Mouse (Mus musculus) kidney, postnatal 36 days (tissue): ENCODE results near the gene Memo1.
A peak's percentile ranks its signal among the peaks of the same experiment; 100 is the strongest.
"Not testable (repeated sequence)": the region's sequence is repeated elsewhere in the genome, so short reads cannot be mapped to it uniquely, and the experiment has no call there.

ENCODE experiments used
- DNase-seq, 2 experiments: peaks; one replicate each; pipeline ENCODE4 v3.0.0; 2021 to 2022; ENCODE audit warnings: mixed read lengths in 2 of 2

Memo1 gene

DNA sequence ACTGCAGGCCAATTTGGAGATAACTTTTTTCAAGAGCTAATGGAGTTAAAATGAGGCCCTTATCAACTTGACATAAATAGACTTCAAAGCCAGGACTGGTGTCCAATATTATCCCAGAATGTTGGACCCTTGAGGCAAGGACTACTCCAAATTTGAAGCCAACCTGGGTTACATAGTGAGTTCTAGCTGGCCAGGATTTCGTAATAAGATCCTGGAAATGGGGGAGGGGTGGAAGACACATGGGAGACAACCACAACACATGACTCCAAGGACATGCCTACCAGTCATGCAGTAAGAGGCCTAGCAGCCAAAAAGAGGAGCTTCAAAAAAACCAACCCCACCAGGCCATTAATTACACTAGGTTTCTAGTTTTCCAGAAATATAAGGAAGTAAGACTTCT is 50.0 kb downstream of the Memo1 start:
- no peak for DNase-seq

DNA sequence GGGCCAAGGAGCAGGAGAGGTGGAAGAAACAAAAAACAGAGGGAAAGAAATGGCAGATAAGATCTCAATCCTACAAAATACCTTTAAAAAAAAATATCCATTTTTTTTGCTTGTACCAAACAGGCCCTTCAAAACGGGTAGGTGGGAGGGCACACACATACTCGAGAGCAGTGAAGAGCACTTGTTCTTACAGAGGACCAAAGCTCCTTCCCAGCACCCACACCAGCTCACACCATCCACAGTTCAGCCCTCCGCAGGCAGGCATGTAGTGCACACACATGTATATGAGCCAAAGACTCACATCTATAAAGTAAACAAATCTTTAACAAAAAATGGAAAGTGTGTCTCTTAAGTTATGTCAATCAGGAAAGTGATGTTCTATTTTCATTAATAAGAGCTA is 52.5 kb downstream of the Memo1 start:
- DNase-seq: no peak

GRCm38 (mm10) chr17:74240322-74240721 is 55.0 kb downstream of the Memo1 start:
- no peak for DNase-seq

DNA sequence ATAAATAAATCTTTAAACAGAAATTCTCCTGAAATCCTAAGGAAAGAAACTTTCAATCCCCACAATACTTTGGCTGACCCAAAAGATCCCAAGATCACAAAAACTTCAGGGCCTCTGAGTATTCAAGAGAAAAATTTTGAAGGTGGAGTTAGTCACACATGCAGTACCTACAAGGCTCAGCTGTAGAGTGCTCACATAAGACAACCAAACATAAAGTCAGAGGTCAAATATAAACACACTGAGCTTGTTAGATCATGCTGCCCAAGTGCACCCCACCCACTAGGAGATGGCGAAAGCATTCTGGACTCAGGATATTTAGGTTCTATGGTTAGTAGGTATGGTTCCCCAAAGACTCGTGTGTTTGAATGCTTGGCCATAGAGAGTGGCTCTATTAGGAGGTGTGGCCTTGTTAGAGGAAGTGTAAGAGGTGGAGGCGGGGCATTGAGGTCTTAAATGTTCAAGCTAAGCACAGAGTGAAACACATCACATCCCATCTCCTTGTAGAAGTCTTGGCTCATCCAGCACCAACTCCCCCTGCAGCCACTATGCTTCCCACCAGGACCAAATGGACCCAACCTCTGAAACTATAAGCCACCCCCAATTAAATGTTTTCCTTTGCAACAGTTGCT is 67.1 kb downstream of the Memo1 start:
- no peak for DNase-seq

DNA sequence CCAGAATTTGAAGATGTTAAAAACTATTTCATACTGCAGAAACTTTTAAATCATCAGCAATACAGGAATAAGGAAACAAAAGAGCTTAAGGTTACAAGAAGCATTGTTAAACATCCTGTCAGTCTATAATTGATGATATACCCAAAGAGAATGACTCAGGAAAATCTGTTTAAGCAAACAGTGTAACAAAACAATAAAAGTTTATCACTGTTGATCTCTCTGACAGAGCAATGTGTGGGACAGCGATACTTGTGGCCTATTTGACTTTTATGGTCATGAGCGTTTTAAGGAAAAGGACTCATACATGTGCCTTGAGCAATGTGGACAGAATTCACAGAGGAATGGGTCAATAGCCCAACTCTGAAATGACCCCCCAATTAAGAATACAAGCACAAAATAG is 78.0 kb downstream of the Memo1 start:
- no peak for DNase-seq

GRCm38 (mm10) chr17:74212831-74213524 is 82.3 kb downstream of the Memo1 start:
- DNase-seq: not testable (repeated sequence)

DNA sequence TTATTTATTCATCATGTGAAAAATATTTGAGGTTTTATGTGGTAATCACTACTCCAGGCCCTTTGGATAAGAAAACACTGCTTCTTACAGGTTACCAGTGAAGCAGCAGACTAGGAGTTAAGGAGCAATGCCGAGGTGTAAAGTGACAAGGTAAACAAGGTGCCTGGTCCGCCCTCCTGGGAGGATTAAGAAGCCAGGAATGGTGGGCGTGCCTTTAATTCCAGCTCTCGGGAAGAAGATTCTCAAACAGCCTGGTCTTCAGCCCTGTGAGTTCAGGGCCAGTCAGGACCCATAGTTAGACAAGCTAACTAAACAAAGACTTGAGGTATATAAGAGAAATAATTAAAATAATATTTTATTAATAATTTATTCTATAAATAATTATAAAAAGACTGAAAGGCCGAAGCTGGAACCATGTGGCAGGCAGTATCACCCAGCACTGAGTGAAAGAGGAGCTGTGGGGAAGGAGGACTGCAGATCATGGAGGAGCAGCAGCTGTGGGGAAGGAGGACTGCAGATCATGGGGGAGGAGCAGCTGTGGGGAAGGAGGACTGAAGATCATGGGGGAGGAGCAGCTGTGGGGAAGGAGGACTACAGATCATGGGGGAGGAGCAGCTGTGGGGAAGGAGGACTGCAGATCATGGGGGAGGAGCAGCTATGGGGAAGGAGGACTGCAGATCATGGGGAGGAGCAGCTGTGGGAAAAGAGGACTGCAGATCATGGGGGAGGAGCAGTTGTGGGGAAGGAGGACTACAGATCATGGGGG is 86.0 kb downstream of the Memo1 start:
- no peak for DNase-seq

GRCm38 (mm10) chr17:74195943-74196342 is 99.4 kb downstream of the Memo1 start:
- DNase-seq: peak in 1 of 2 experiments; percentile 6

DNA sequence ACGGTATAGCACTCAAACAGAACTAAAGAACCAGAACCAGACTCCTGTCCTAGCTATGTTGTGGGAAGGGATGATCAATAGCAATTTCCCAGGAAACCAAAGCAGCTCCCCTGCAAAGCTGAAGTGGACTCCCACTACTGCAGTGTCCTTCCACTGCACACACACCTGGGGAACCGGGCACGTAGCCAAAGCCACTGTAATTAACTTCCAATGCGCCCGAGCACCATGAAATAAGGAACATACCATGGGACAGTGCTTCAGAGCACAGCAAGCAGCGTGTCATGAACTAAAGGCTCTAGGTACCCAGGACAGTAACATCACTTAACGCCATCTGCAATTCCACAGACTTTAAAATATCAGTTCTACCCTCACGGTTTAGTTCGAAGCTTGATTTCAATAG is 100.6 kb downstream of the Memo1 start:
- DNase-seq: peak; percentile 27 to 65

DNA sequence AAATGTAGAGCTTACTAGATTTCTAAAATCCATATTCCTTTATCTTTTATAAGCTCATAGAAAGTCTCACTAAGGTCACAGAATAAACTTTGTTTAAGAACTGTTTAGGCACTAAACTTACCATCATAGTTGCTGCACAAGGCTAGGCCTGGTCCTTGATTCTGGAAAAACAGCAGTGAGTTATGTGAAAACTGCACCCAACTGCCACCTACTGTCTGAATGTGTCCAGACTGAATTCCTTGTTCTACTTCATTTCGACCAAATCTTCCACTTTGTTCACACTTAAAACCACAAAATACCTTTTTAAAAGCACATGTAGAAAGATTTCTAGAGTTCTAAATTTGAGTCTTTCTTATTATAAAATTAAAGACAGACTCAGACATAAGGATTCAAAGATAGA is 101.9 kb downstream of the Memo1 start:
- peak in 1 of 2 experiments; percentile 34 for DNase-seq

- no peak for DNase-seq
These were observed 103.9 kb downstream of the Memo1 start for GRCm38 (mm10) chr17:74191446-74191845.

DNA sequence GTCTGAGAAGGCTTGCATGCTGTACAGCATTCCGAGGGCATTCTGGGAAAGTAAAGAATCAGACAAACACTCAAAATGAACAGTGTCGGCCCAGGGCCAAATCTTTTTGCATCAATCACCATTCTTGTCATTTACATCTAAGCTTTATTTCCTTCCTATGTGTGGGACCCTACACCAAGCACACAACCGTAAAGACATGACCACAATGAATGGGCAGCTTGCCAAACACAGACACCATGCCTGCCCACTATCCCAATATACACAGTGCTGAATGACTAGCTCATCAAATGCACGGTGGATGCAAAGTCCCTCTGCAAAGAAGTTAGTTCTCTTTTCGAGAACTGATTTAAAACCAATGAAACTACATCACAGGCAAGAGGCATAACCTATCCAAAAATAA is 109.1 kb downstream of the Memo1 start:
- DNase-seq: peak in 1 of 2 experiments; percentile 12

DNA sequence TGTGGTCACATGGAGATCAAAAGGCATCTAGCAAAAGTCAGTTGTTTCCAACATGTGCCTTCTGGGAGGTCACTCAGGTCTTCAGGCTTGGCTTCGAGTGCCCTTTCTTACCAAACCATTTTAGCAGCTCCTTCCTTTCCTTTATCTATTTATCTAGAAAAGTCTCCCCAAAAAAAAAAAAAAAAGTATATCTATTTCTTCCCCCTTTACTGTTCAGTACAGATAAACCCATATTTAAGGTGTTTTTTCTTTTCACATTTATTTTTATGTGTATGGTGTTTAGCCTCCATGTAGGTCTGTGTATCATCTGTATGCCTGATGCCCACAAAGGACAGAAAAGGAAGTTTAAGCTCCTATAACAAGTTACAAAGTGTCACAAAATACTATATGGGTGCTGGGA is 110.6 kb downstream of the Memo1 start:
- no peak for DNase-seq

GRCm38 (mm10) chr17:74180889-74181288 is 114.4 kb downstream of the Memo1 start:
- DNase-seq: no peak

DNA sequence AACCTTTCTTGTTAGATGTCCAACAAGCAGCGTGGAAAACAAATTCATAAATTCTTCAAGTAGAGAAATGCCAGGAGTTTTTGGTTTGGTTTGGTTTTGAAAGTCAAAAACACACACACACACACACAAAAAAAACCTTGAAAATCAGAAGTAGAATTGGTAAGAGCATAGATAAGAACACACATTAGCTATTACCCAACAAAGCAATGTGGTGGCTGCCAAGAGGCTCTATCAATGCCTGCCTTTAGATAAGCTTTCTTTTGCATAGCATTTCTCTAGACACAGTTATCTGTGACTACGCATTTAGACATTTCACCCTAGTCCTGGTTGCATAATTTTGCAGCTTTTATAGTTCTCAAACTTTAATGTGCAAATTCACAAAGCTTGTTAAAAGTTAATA is 115.7 kb downstream of the Memo1 start:
- DNase-seq: not testable (repeated sequence)

DNA sequence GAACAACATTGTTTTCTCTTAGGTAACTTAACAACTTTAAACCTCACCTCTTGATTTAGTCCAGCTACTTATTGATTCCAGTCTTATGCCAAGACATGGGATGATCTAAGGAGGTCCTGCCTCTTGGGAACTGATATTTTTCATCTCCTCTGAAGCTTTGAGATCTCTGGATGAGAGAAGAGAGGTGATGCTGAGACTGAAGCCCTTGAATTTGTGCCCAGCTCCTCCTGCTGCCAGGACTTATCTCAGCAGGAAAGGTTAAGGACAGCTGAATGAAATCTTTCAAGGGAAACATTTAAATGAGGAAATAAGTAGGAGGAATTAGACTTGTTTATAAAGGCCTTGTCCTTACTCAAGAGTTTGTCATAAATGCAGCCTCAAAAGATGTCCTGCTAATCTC is 121.6 kb downstream of the Memo1 start:
- DNase-seq: no peak

DNA sequence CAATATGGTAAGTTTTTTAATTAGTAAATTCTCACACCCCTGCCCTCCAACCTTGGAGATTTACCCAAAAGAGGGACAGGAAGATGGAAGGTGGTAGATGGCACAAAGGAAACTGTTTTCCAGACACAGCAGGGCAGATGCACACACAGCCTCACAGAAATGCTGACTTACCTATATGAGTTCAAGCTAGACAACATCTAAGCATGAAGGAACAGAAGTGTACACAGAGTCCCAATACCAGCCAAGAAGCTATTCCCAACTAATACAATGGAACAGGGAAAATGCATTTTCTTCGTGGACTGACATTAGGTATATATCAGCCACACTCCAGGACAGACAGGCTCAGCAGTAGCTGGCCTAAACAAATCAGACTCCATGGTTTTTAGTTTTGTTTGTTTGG is 122.5 kb downstream of the Memo1 start:
- DNase-seq: no peak

GRCm38 (mm10) chr17:74159443-74159894 is 135.9 kb downstream of the Memo1 start:
- DNase-seq: peak; percentile 77 to 84

DNA sequence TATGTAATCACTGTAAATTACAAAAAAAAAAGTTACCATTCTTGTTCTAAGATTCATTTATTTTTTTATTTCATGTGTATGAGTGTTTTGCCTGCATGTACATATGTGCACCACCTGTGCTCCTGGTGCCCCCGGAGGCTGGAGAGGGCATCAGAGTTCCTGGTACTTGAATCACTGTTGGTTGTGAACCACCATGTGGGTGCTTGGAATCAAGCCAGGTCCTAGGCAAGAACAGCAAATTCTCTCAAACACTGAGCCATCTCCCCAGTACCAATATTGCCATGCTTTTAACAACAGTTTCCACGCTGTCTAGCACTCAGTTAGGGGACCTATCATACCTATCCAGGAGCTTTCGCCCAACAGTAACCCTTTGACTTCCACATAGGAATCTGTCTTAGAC is 137.2 kb downstream of the Memo1 start:
- DNase-seq: peak in 1 of 2 experiments; percentile 11
